Mouse (Mus musculus): ENCODE data around the gene Dennd2c. TPM values are rescaled to one million over a fixed set of nuclear protein-coding genes. Genes with fewer than 3 reads are reported as not detected.

Gene Dennd2c
- polyA plus RNA-seq (2015; fragmentation: Illumina TruSeq; extraction: RNeasy Lipid Tissue Mini Kit (QIAGEN cat#74804); ENCODE audit: low read depth, low replicate concordance): 0.40 TPM

DNA sequence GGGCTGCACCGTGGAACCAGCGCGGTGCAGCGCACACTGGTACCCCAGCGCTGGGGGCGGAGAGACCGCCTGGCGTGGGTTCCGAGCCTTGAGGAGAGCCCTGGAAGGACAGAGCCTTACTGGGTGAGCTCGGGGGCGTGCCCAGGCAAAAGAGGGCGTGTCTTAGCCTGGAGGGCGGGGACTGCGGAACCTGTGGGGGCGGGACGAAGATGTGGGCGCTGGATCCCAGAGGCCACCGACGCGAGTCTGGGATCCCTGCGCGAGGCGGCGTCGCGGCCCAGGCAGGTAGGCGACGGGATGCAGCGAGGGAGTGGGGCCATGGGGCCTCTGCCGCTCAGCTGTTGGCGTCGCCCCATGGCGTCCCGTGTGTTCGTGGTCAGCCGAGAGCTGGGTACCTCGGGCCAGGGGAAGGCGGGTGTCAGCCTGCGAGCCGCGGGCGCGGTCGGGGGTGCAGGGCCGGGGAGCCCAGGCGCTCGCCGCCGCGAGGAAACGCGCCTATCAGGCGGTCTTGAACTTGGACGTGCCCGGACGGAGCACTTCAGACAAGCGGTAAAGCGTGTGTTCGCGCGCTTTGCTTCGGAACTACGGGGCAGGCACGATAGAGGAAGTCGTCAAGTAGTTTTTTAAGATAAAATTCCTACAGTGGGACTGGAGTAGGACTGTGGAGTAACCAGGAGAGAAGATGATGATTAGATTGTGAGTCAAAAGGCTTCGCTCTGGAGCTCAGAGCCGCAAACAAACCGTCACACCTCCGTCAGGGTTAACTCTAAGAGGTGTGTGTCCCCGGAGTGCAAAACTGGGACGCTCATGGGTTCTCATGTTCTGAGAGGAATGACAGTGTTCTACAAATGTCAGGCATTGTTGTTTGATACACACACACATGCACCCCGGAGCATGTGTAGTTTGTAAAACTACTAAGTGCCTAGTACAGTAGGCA is at the start of gene Dennd2c:
TSS of gene Dennd2c (plus strand) at position 151 of the 937 bp plus-strand sequence.

DNA sequence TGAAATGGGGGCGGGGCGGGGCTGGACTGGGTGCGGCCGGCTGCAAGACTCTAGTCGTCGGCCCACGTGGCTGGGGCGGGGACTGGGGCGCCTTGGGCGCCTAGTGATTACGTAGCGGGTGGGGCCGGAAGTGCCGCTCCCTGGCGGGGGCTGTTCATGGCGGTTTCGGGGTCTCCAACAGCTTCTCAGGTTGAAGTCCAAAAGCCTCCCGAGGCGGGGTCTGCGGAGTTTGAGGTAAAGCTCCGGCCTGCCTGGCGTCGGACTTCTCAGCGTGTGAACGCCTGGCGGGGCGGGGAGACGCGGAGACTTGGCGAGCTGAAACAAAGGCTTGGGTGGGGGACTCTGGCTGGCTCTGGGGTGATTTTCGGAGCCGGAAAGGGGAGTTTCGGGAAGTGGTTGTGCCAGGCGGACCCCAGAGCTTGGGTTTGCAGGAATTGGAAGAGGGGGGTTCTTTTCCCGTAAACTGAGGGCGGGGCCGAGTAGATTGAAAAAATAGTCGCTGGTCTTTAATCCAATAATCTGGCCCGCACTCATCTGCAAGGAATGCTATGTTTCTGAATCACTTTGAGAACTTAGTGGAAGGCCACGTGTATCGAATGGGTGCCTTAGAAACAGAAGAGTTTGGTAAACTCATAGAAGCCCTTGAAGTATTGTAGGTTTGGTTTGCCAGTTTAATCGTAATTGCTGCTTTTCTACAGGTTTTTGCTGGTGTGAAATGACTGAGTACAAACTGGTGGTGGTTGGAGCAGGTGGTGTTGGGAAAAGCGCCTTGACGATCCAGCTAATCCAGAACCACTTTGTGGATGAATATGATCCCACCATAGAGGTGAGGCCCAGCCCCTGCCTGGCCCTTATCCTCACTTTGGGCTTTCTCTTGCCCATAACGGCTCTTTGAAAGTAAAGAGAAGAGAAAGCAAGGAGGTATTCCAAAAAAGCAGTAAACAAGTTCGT is 43.9 kb upstream of the Dennd2c start, which contains the start of gene Nras:
TSS of gene Nras (plus strand) at position 79 of the 951 bp plus-strand sequence.

DNA sequence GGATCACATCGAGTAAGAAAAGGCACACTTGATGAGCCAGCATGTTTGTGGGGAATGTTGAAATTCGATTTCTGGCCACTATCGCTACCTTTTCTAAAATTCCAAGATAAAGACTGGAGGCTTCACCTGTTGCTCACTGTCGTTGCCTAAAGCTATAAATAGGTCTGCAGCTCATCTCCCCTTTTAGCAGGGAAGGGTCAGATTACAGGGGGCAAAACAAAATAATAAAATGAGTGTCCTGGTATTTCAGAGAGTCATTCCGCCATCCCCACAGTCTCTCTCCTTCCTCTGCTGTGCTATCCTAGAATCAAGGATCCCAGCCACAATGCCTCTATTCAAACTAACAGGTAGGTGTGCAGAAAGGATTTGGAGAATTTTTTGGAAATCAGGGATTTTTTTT is 28.6 kb upstream of the Dennd2c start, which contains the start of gene Ampd1:
TSS of gene Ampd1 (plus strand) at position 244 of the 400 bp plus-strand sequence.

DNA sequence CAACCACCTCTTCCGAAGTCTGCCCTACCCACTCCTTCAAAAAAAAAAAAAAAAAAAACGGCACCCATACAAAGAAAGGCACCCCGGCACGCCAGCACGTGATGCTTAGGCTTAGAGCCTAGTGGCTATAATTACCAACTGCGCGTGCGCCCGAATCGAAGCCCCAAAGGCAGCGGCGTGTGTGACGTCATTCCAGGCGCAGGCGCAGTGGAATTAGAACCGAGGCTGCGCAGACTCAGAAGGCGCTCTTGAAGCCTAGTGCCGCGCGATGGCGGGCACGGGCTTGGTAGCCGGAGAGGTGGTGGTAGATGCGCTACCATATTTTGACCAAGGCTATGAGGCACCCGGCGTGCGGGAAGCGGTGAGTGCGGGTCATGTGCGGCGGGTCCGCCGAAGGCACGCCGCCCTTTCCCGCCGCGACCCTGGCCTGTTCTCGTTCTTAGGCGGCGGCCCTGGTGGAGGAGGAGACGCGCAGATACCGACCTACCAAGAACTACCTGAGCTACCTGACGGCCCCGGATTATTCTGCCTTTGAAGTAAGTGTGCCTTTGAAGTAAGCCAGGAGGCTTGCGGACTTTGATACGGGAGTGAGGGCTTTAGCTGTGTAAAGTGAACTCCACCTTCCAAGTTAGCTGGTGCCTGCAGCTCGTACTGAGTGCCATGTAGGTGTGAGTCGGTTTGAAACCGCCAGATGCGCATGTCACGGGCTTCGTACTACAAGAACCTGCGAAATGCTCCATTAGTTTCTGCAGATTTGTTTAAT is 69.3 kb downstream of the Dennd2c start, which contains the start of gene Bcas2:
TSS of gene Bcas2 (plus strand) at position 151 of the 763 bp plus-strand sequence.

Other genes starting within 250 kb of the Dennd2c start
- gene Sycp1, start 166.5 kb upstream of the Dennd2c start, polyA plus RNA-seq (2015; fragmentation: Illumina TruSeq; extraction: RNeasy Lipid Tissue Mini Kit (QIAGEN cat#74804); ENCODE audit: low read depth, low replicate concordance): not detected
- not detected for gene Nr1h5, start 138.5 kb upstream of the Dennd2c start, polyA plus RNA-seq (2015; fragmentation: Illumina TruSeq; extraction: RNeasy Lipid Tissue Mini Kit (QIAGEN cat#74804); ENCODE audit: low read depth, low replicate concordance)
- 25.5 TPM for gene Sike1, start 106.9 kb upstream of the Dennd2c start, polyA plus RNA-seq (2015; fragmentation: Illumina TruSeq; extraction: RNeasy Lipid Tissue Mini Kit (QIAGEN cat#74804); ENCODE audit: low read depth, low replicate concordance)
- gene Csde1, start 82.2 kb upstream of the Dennd2c start, polyA plus RNA-seq (2015; fragmentation: Illumina TruSeq; extraction: RNeasy Lipid Tissue Mini Kit (QIAGEN cat#74804); ENCODE audit: low read depth, low replicate concordance): 145 TPM
- gene Nras, start 44.3 kb upstream of the Dennd2c start, polyA plus RNA-seq (2015; fragmentation: Illumina TruSeq; extraction: RNeasy Lipid Tissue Mini Kit (QIAGEN cat#74804); ENCODE audit: low read depth, low replicate concordance): 28.6 TPM
- not detected for gene Ampd1, start 28.6 kb upstream of the Dennd2c start, polyA plus RNA-seq (2015; fragmentation: Illumina TruSeq; extraction: RNeasy Lipid Tissue Mini Kit (QIAGEN cat#74804); ENCODE audit: low read depth, low replicate concordance)
- 101 TPM for gene Bcas2, start 69.1 kb downstream of the Dennd2c start, polyA plus RNA-seq (2015; fragmentation: Illumina TruSeq; extraction: RNeasy Lipid Tissue Mini Kit (QIAGEN cat#74804); ENCODE audit: low read depth, low replicate concordance)
- gene Trim33, start 176.7 kb downstream of the Dennd2c start, polyA plus RNA-seq (2015; fragmentation: Illumina TruSeq; extraction: RNeasy Lipid Tissue Mini Kit (QIAGEN cat#74804); ENCODE audit: low read depth, low replicate concordance): 30.7 TPM

Data from brain, adult 10 weeks (tissue).